Mouse (Mus musculus) olfactory bulb, adult 2 months (tissue): ENCODE measurements around the gene Smc3.

Source experiments
- CTCF ChIP-seq: fragments of 200-500 bp; IDR thresholded peaks from 2 replicates; pipeline ENCODE4 v1.5.1; 2012; ENCODE audit warnings: low read depth, mild to moderate bottlenecking, low read length, moderate library complexity; ENCODE audit not compliant: insufficient read depth
- POLR2A ChIP-seq: fragments of 200-500 bp; IDR thresholded peaks from 2 replicates; pipeline ENCODE4 v1.6.1; 2012; ENCODE audit warnings: mild to moderate bottlenecking, low read depth, low read length, moderate library complexity; ENCODE audit not compliant: insufficient read depth

GRCm38 (mm10) chr19:53596723-53597474 lies 3.3 kb upstream of the Smc3 start:
- TF ChIP-seq POLR2A, result no peak
- no peak for TF ChIP-seq CTCF
